Mouse (Mus musculus) mature B cell (primary cell): Measurements from ENCODE around the gene Ube2i.

ENCODE experiments used
- in situ Hi-C: fragments of 300-500 bp; cut with MboI; formaldehyde crosslinking; loops from 2 replicates; pipeline ENCODE4 v1.14.3; 2019

Gene Ube2i

GRCm38 (mm10) chr17:25218967-25219366 is 55.5 kb downstream of the Ube2i start:
- in situ Hi-C loops = no loop called here

GRCm38 (mm10) chr17:25215431-25215830 is 59.0 kb downstream of the Ube2i start:
- in situ Hi-C loops = no loop called here
